In genomic region chr12:33434758-33435157, GRCm38 (mm10) we compare ENCODE assay signal across 1 mouse cellular context.
TF ChIP-seq lines count a peak whose summit lies in the region.

No protein-coding gene starts in this region.

TF ChIP-seq in CH12.LX, 34 proteins besides CTCF, POLR2A, EP300 and RAD21 (continued from another document):
- no peak for TF ChIP-seq ZKSCAN1 (IDR thresholded peaks at IDR 0.05; ENCODE audit: borderline replicate concordance, low read depth, low read length)
- TF ChIP-seq TCF12 (IDR thresholded peaks at IDR 0.05; ENCODE audit: low read depth, low read length): no peak
